Comparison of ENCODE assay signal across 16 mouse cellular contexts in the genomic region with DNA sequence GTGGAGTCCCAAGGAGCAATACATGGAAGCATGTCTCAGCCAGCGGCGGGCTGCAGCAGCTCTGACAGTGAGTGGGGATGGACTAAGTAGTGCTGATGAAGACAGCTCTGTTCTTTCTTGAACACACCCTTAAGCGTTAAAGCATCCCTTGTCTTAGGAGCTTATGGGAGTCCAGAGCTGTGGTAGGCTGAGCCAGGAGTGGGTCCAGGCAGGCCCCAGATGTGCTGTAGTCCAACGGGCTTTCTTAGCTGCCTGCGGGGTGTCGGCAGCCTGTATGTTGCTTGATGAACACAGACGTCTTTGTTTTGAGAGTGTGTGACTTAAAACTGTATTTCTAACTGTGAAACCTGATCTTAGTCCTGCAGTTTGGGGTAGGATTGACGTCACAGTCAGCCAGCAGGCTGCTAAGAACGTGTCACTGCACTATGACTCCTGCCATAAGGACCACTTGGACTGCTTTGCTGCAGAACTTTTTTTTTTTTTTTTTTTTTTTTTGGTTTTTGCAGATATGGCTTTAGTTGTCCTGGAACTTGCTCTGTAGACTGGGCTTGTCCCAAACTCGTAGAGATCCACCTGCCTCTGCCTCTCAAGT.
DNase-seq lines count a peak whose midpoint lies in the region; ATAC-seq and TF ChIP-seq lines count a peak whose summit lies in the region.
"Had no signal": no experiment of that assay in that cellular context is flagged by ENCODE, and none has a peak within 500 bp of the region (broad histone marks: within the 10 kb centered on the region; RNA-seq: fewer than 3 reads in every experiment).

No protein-coding gene starts in this region.

- no peaks in the 10 kb centered on the region for H3K27me3 ChIP-seq in midbrain, embryonic 13.5 days
- no peaks in the 10 kb centered on the region for H3K27me3 ChIP-seq in midbrain, postnatal 0 days (ENCODE audit: insufficient read depth, low read length)
- H3K27me3 ChIP-seq in forebrain, embryonic 14.5 days (replicated peaks; ENCODE audit: control insufficient read depth, insufficient read depth, low read length) = no peaks in the 10 kb centered on the region
- no peaks in the 10 kb centered on the region for H3K27me3 ChIP-seq in limb, embryonic 10.5 days (ENCODE audit: low read depth, poor library complexity, severe bottlenecking)
- no peaks in the 10 kb centered on the region for H3K27me3 ChIP-seq in neural tube, embryonic 14.5 days (ENCODE audit: control insufficient read depth, insufficient read depth, low read length)
- H3K27me3 ChIP-seq: intestine, embryonic 15.5 days; liver, embryonic 15.5 days had no signal

- peaks cover 9% of the 10 kb centered on the region; the same call in 1 of the 2 replicates for H3K36me3 ChIP-seq in midbrain, embryonic 13.5 days
- H3K36me3 ChIP-seq in midbrain, postnatal 0 days (ENCODE audit: insufficient read depth, low read length) = no peaks in the 10 kb centered on the region
- H3K36me3 ChIP-seq in forebrain, embryonic 14.5 days (ENCODE audit: control insufficient read depth, insufficient read depth, low read length) = peaks cover 17% of the 10 kb centered on the region; the same call in 1 of the 2 replicates
- H3K36me3 ChIP-seq in limb, embryonic 10.5 days = peaks cover 64% of the 10 kb centered on the region
- no peaks in the 10 kb centered on the region for H3K36me3 ChIP-seq in neural tube, embryonic 14.5 days (ENCODE audit: control insufficient read depth, insufficient read depth, low read length)

- peaks cover 23% of the 10 kb centered on the region for H3K4me1 ChIP-seq in midbrain, embryonic 13.5 days (replicated peaks)
- H3K4me1 ChIP-seq in midbrain, postnatal 0 days (ENCODE audit: insufficient read depth, low read length) = no peaks in the 10 kb centered on the region
- peaks cover 22% of the 10 kb centered on the region for H3K4me1 ChIP-seq in forebrain, embryonic 14.5 days (ENCODE audit: control insufficient read depth, insufficient read depth, low read length)
- H3K4me1 ChIP-seq in limb, embryonic 10.5 days = peaks cover 17% of the 10 kb centered on the region; the same call in 1 of the 2 replicates
- peaks cover 20% of the 10 kb centered on the region for H3K4me1 ChIP-seq in neural tube, embryonic 14.5 days (ENCODE audit: control insufficient read depth, insufficient read depth, low read length)
- H3K4me1 ChIP-seq: intestine, embryonic 15.5 days; liver, embryonic 15.5 days had no signal

- DNase-seq in midbrain, postnatal 0 days (ENCODE audit: low spot score) = no peak
- peak; percentile 25 for DNase-seq in forebrain, embryonic 14.5 days (ENCODE audit: low spot score)
- no peak for DNase-seq in limb, embryonic 10.5 days (ENCODE audit: low spot score)
- DNase-seq in spleen, postnatal 14 days (ENCODE audit: low spot score in 2 of 2) = no peak
- DNase-seq in kidney, adult 18-20 months = no peak
- DNase-seq: adrenal gland, postnatal 25 days; cerebellum, postnatal 25 days; kidney, postnatal 36 days; right cerebral cortex, postnatal 25 days; thymus, adult 2 months had no signal

- no peak overlapping the region for H3K27ac ChIP-seq in midbrain, embryonic 13.5 days
- H3K27ac ChIP-seq in midbrain, postnatal 0 days (ENCODE audit: low read depth, low read length) = no peak overlapping the region
- peak overlapping the region; percentile 3 for H3K27ac ChIP-seq in forebrain, embryonic 14.5 days (ENCODE audit: low read depth, low read length)
- H3K27ac ChIP-seq in limb, embryonic 10.5 days = peak overlapping the region; percentile 66; the same call in 1 of the 2 replicates
- no peak overlapping the region for H3K27ac ChIP-seq in neural tube, embryonic 14.5 days (ENCODE audit: low read depth, low read length)
- H3K27ac ChIP-seq: intestine, embryonic 15.5 days; liver, embryonic 15.5 days; macrophage had no signal

- H3K4me2 ChIP-seq in midbrain, embryonic 13.5 days (replicated peaks) = no peak overlapping the region
- no peak overlapping the region for H3K4me2 ChIP-seq in midbrain, postnatal 0 days (ENCODE audit: low read depth, low read length, poor library complexity, severe bottlenecking)
- H3K4me2 ChIP-seq in forebrain, embryonic 14.5 days (ENCODE audit: low read length) = no peak overlapping the region
- H3K4me2 ChIP-seq in neural tube, embryonic 14.5 days (ENCODE audit: low read depth, low read length) = no peak overlapping the region
- H3K4me2 ChIP-seq: intestine, embryonic 15.5 days; liver, embryonic 15.5 days had no signal

- no peak for TF ChIP-seq CTCF in midbrain, postnatal 0 days (IDR thresholded peaks at IDR 0.05)

- H3K4me3 ChIP-seq in midbrain, embryonic 13.5 days (replicated peaks) = no peak overlapping the region
- no peak overlapping the region for H3K4me3 ChIP-seq in midbrain, postnatal 0 days (ENCODE audit: low read depth, low read length)
- H3K4me3 ChIP-seq in forebrain, embryonic 14.5 days (ENCODE audit: low read depth, low read length) = no peak overlapping the region
- no peak overlapping the region for H3K4me3 ChIP-seq in limb, embryonic 10.5 days
- no peak overlapping the region for H3K4me3 ChIP-seq in neural tube, embryonic 14.5 days (ENCODE audit: low read depth, low read length)
- H3K4me3 ChIP-seq: intestine, embryonic 15.5 days; liver, embryonic 15.5 days had no signal

- H3K9ac ChIP-seq in midbrain, embryonic 13.5 days (replicated peaks) = 0 out of 2 replicates have a peak overlapping the region, but pooled peaks have one; percentile 25
- H3K9ac ChIP-seq in midbrain, postnatal 0 days (replicated peaks; ENCODE audit: low read length, poor library complexity, severe bottlenecking) = no peak overlapping the region
- peak overlapping the region; percentile 37; the same call in 1 of the 2 replicates for H3K9ac ChIP-seq in forebrain, embryonic 14.5 days (ENCODE audit: low read length)
- no peak overlapping the region for H3K9ac ChIP-seq in neural tube, embryonic 14.5 days (replicated peaks; ENCODE audit: low read depth, low read length)
- H3K9ac ChIP-seq: intestine, embryonic 15.5 days; liver, embryonic 15.5 days had no signal

- 61% methylated on average over 10 of the region's 10 CpGs for WGBS in midbrain, embryonic 13.5 days
- WGBS in midbrain, postnatal 0 days = 66% methylated on average over 10 of the region's 10 CpGs
- 21% methylated on average over 10 of the region's 10 CpGs for WGBS in forebrain, embryonic 14.5 days
- 78% methylated on average over 10 of the region's 10 CpGs for WGBS in limb, embryonic 10.5 days
- WGBS in neural tube, embryonic 14.5 days = 40% methylated on average over 10 of the region's 10 CpGs

- H3K9me3 ChIP-seq in midbrain, embryonic 13.5 days = no peaks in the 10 kb centered on the region
- H3K9me3 ChIP-seq in midbrain, postnatal 0 days (ENCODE audit: low read length) = no peaks in the 10 kb centered on the region
- no peaks in the 10 kb centered on the region for H3K9me3 ChIP-seq in forebrain, embryonic 14.5 days (replicated peaks; ENCODE audit: control insufficient read depth, low read length)
- no peaks in the 10 kb centered on the region for H3K9me3 ChIP-seq in limb, embryonic 10.5 days (replicated peaks)
- no peaks in the 10 kb centered on the region for H3K9me3 ChIP-seq in neural tube, embryonic 14.5 days (ENCODE audit: control insufficient read depth, low read length)
- H3K9me3 ChIP-seq: intestine, embryonic 15.5 days; liver, embryonic 15.5 days had no signal

- no peak for ATAC-seq in midbrain, embryonic 13.5 days
- no peak for ATAC-seq in midbrain, postnatal 0 days (ENCODE audit: low FRiP score)
- no peak for ATAC-seq in forebrain, embryonic 14.5 days
- ATAC-seq in neural tube, embryonic 14.5 days (ENCODE audit: low read depth) = peak; percentile 51; the same call in 1 of the 2 replicates
- ATAC-seq in activated CD4-positive, CD25-positive, alpha-beta regulatory T cell, adult 4 months = no peak
- ATAC-seq: intestine, embryonic 15.5 days had no signal

Comparison
In these comparisons a context has a peak if more than half of its experiments do, and no peak if none do; other contexts are left out.
1. H3K9ac ChIP-seq: peak in midbrain, embryonic 13.5 days (single experiment) and forebrain, embryonic 14.5 days (single experiment); none in midbrain, postnatal 0 days (single experiment) and neural tube, embryonic 14.5 days (single experiment).
2. H3K27ac ChIP-seq: peak in forebrain, embryonic 14.5 days (single experiment) and limb, embryonic 10.5 days (single experiment); none in midbrain, embryonic 13.5 days (single experiment), midbrain, postnatal 0 days (single experiment) and neural tube, embryonic 14.5 days (single experiment).